Mouse (Mus musculus) heart, embryonic 12.5 days (tissue): ENCODE data around the gene Hmgn3. TPM values are rescaled to one million over a fixed set of nuclear protein-coding genes. Genes with fewer than 3 reads are reported as not detected.

Experiments used
- polyA plus RNA-seq: library from polyadenylated mRNA; unstranded; fragments of >200 nt; fragmentation: Nextera tagmentation; extraction: Ambion mirVana; gene quantifications from 2 replicates; pipeline ENCODE4 v1.2.1, GENCODE M21; 2016

Gene Hmgn3
- polyA plus RNA-seq, 1 experiment from 2014 or later, result 124 TPM

Other genes with a start within 250 kb of the Hmgn3 start
- 58.4 and 60.8 TPM in 2 replicates for gene Phip, start 171.2 kb downstream of the Hmgn3 start, polyA plus RNA-seq